Mouse (Mus musculus): ENCODE measurements around the gene Hs3st5. TPM values are rescaled to one million over a fixed set of nuclear protein-coding genes. Genes with fewer than 3 reads are reported as not detected.

The Hs3st5 gene
- polyA plus RNA-seq, 1 experiment from 2014 or later: 0.08 TPM

GRCm38 (mm10) chr10:36623037-36623436 is 116.4 kb downstream of the Hs3st5 start:
- H3K4me2 ChIP-seq: no peak overlapping the region
- TF ChIP-seq CTCF (IDR thresholded peaks at IDR 0.05; ENCODE audit: low read depth): no peak
- WGBS: 76% methylated on average over 1 of the region's 1 CpGs
- H3K4me1 ChIP-seq (ENCODE audit: insufficient read depth): no peaks in the 10 kb centered on the region
- no peaks in the 10 kb centered on the region for H3K36me3 ChIP-seq (ENCODE audit: insufficient read depth)
- no peak for ATAC-seq (ENCODE audit: insufficient read depth)
- no peak for DNase-seq
- H3K9ac ChIP-seq: no peak overlapping the region
- no peaks in the 10 kb centered on the region for H3K9me3 ChIP-seq (ENCODE audit: low read depth, low read length)
- H3K27ac ChIP-seq (ENCODE audit: low read depth): no peak overlapping the region
- H3K27me3 ChIP-seq (ENCODE audit: insufficient read depth, low read length): no peaks in the 10 kb centered on the region
- H3K4me3 ChIP-seq (ENCODE audit: low read depth, low read length): no peak overlapping the region

DNA sequence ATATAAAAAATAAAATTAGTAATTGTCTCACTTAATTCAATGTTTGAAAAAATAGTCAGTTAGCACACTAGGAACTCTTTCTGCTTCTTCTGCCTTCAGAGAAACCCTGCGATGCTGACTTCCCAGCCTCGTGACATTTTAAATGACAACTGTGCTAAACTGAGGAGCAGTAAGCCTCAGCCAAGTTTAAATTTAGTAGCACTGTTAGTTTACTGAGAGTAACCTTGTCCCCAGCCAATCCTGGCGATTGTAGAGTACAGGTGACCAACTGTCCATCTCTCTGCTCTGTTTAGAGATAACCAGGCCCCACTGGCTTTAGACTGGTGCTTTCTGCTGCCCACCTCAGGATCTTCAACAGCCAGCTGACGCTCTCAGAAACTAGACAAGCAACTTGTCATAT is 121.3 kb downstream of the Hs3st5 start:
- TF ChIP-seq CTCF (IDR thresholded peaks at IDR 0.05; ENCODE audit: low read depth): no peak
- no peak overlapping the region for H3K9ac ChIP-seq
- no peaks in the 10 kb centered on the region for H3K27me3 ChIP-seq (ENCODE audit: insufficient read depth, low read length)
- no peak overlapping the region for H3K4me2 ChIP-seq
- H3K27ac ChIP-seq (ENCODE audit: low read depth): no peak overlapping the region
- H3K4me1 ChIP-seq (ENCODE audit: insufficient read depth): no peaks in the 10 kb centered on the region
- no peak for DNase-seq
- 80% methylated on average over 4 of the region's 4 CpGs for WGBS
- ATAC-seq (ENCODE audit: insufficient read depth): no peak
- H3K9me3 ChIP-seq (ENCODE audit: low read depth, low read length): no peaks in the 10 kb centered on the region
- H3K36me3 ChIP-seq (ENCODE audit: insufficient read depth): no peaks in the 10 kb centered on the region
- no peak overlapping the region for H3K4me3 ChIP-seq (ENCODE audit: low read depth, low read length)

DNA sequence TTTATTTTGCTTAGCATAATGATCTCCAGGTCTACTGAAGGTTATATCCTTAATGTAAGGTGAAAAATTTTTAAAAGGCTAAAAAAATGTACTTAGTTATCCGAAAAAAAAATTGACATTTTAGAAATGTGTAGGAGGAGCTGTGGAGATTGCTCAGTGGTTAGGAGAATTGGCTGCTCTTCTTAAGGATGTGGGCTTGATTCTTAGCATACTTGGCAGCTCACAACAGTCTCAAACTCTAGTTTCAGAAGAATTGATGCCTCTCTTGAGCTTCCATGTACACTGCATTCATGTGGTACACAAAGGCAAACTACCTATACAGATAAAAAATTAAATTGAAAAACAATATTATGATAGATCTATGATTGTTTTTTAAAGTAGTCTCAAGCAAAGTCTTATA is 125.1 kb downstream of the Hs3st5 start:
- Histone ChIP-seq H3K4me3 (ENCODE audit: low read depth, low read length) (no peak overlapping the region), H3K27me3 (ENCODE audit: insufficient read depth, low read length) (no peaks in the 10 kb centered on the region), H3K4me1 (ENCODE audit: insufficient read depth) (no peaks in the 10 kb centered on the region), H3K9me3 (ENCODE audit: low read depth, low read length) (no peaks in the 10 kb centered on the region), H3K4me2 (no peak overlapping the region), H3K9ac (no peak overlapping the region), H3K27ac (ENCODE audit: low read depth) (no peak overlapping the region), H3K36me3 (ENCODE audit: insufficient read depth) (no peaks in the 10 kb centered on the region)
- TF ChIP-seq CTCF (IDR thresholded peaks at IDR 0.05; ENCODE audit: low read depth): no peak
- no peak for ATAC-seq (ENCODE audit: insufficient read depth)
- DNase-seq: no peak
- 51% methylated on average over 1 of the region's 1 CpGs for WGBS

DNA sequence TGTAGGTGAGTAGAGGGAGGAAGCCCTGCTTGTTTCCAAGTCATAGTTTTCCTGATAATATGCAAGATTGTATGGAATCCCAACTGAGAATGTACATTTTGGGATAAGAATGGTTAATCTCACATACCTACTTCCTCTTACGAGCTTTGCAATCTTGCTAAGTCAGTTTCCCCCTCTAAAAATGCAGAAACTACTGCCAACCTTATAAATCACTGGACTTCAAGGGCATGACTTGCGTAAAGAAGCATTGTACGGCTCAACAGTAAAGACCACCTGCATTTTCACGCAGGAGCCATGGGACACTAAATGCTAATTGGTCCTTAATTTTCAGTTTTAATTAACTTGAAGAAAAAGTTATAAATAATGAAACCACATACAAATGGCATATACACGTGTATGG is 144.0 kb downstream of the Hs3st5 start:
- 70% methylated on average over 5 of the region's 5 CpGs for WGBS
- no peak for DNase-seq
- no peak for ATAC-seq (ENCODE audit: insufficient read depth)
- Histone ChIP-seq H3K27ac (ENCODE audit: low read depth) (no peak overlapping the region), H3K9ac (no peak overlapping the region), H3K4me1 (ENCODE audit: insufficient read depth) (no peaks in the 10 kb centered on the region), H3K4me3 (ENCODE audit: low read depth, low read length) (no peak overlapping the region), H3K4me2 (no peak overlapping the region), H3K9me3 (ENCODE audit: low read depth, low read length) (no peaks in the 10 kb centered on the region), H3K36me3 (ENCODE audit: insufficient read depth) (no peaks in the 10 kb centered on the region), H3K27me3 (ENCODE audit: insufficient read depth, low read length) (no peaks in the 10 kb centered on the region)
- TF ChIP-seq CTCF (IDR thresholded peaks at IDR 0.05; ENCODE audit: low read depth): no peak

DNA sequence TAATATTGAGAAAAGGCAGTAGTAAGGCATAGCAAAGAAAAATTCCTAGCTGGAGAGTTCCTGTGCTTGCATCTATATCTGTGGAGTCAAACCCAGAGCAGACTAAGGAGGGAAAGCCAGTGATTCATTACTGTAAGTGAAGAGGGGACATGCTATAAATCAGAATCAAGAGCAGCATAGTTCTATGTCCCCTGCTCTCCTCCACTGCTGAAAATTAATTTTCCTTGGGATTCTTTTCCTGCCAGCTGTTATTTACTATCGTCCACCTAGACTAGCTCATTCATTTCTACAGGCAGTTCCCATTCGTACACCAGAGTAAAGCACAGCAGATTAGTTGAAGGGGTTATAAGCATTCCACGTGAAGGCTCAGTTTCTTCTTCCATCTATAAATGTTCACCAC is 207.4 kb downstream of the Hs3st5 start:
- no peaks in the 10 kb centered on the region for H3K9me3 ChIP-seq (ENCODE audit: low read depth, low read length)
- H3K36me3 ChIP-seq (ENCODE audit: insufficient read depth): no peaks in the 10 kb centered on the region
- no peaks in the 10 kb centered on the region for H3K4me1 ChIP-seq (ENCODE audit: insufficient read depth)
- no peak for TF ChIP-seq CTCF (IDR thresholded peaks at IDR 0.05; ENCODE audit: low read depth)
- H3K27ac ChIP-seq (ENCODE audit: low read depth): no peak overlapping the region
- no peak overlapping the region for H3K4me2 ChIP-seq
- no peak overlapping the region for H3K4me3 ChIP-seq (ENCODE audit: low read depth, low read length)
- no peak for ATAC-seq (ENCODE audit: insufficient read depth)
- 66% methylated on average over 3 of the region's 3 CpGs for WGBS
- H3K9ac ChIP-seq: no peak overlapping the region
- H3K27me3 ChIP-seq (ENCODE audit: insufficient read depth, low read length): no peaks in the 10 kb centered on the region
- DNase-seq: no peak

DNA sequence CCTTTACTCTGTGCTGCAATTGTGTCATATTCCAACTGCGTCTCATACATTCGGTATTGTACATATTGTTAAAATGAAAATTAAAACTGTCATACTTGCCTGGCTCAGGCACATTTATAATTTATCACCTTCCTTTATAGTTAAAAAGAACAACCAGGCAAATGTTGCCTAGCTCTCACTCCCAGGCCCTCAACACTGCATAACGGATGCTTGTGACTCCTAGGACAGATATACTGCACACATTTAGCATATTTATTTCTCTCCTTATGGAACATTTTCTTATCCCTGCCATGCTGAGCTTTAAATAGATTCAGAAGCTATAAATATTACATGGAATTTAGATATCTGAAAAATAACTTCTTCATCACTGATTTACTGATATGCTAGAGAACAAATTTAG is 219.6 kb downstream of the Hs3st5 start:
- no peak for DNase-seq
- Histone ChIP-seq H3K27me3 (ENCODE audit: insufficient read depth, low read length) (no peaks in the 10 kb centered on the region), H3K9me3 (ENCODE audit: low read depth, low read length) (no peaks in the 10 kb centered on the region), H3K4me1 (ENCODE audit: insufficient read depth) (no peaks in the 10 kb centered on the region), H3K4me3 (ENCODE audit: low read depth, low read length) (no peak overlapping the region), H3K9ac (no peak overlapping the region), H3K27ac (ENCODE audit: low read depth) (no peak overlapping the region), H3K36me3 (ENCODE audit: insufficient read depth) (no peaks in the 10 kb centered on the region), H3K4me2 (no peak overlapping the region)
- no peak for ATAC-seq (ENCODE audit: insufficient read depth)
- no peak for TF ChIP-seq CTCF (IDR thresholded peaks at IDR 0.05; ENCODE audit: low read depth)
- 84% methylated on average over 3 of the region's 3 CpGs for WGBS

- ATAC-seq (ENCODE audit: insufficient read depth): no peak
- H3K4me1 ChIP-seq (ENCODE audit: insufficient read depth): no peaks in the 10 kb centered on the region
- no peak overlapping the region for H3K27ac ChIP-seq (ENCODE audit: low read depth)
- WGBS: 48% methylated on average over 13 of the region's 13 CpGs
- no peak for DNase-seq
- no peak overlapping the region for H3K4me3 ChIP-seq (ENCODE audit: low read depth, low read length)
- H3K27me3 ChIP-seq (ENCODE audit: insufficient read depth, low read length): no peaks in the 10 kb centered on the region
- no peaks in the 10 kb centered on the region for H3K9me3 ChIP-seq (ENCODE audit: low read depth, low read length)
- no peak for TF ChIP-seq CTCF (IDR thresholded peaks at IDR 0.05; ENCODE audit: low read depth)
- no peak overlapping the region for H3K9ac ChIP-seq
- no peak overlapping the region for H3K4me2 ChIP-seq
- H3K36me3 ChIP-seq (ENCODE audit: insufficient read depth): no peaks in the 10 kb centered on the region
Observed at GRCm38 (mm10) chr10:36729361-36730098, 222.9 kb downstream of the Hs3st5 start.
